Mouse (Mus musculus): ENCODE results near the gene Il17rd. TPM values are rescaled to one million over a fixed set of nuclear protein-coding genes. Genes with fewer than 3 reads are reported as not detected.
A peak's percentile ranks its signal among the peaks of the same experiment; 100 is the strongest.

The Il17rd gene
- polyA plus RNA-seq (2014; fragmentation: Nextera tagmentation; extraction: Ambion mirVana): 2.7 and 3.9 TPM in 2 replicates

DNA sequence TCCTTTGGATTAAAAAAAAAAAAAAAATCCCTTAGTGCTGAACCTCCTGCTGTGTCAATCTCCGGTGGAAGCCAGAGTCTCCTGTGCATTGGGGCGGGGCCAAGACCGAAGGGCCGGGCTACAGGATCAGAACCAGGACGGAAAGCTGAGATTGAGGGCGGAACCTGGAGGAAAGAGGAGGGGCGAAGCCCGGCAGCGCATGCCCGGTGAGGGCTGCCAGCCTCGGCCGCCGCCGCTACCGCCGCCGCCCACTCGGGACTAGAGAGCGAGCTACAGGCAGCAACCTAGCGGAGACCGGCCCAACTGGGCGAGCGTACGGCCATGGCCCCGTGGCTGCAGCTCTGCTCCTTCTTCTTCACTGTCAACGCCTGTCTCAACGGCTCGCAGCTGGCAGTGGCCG, at the start of gene Il17rd:
Il17rd (plus strand) TSS at position 159 of the 400 bp plus-strand sequence.
- Histone ChIP-seq H3K36me3 (ENCODE audit: insufficient read depth) (no peaks in the 10 kb centered on the region), H3K27ac (ENCODE audit: low read depth) (peak within 1 kb of the TSS; percentile 60), H3K4me3 (ENCODE audit: low read depth, low read length) (peak within 1 kb of the TSS; percentile 82), H3K27me3 (ENCODE audit: insufficient read depth, low read length) (peaks cover 5% of the 10 kb centered on the region; the same call in 1 of the 2 replicates), H3K9me3 (ENCODE audit: low read depth, low read length) (no peaks in the 10 kb centered on the region), H3K4me2 (peak within 1 kb of the TSS; percentile 97), H3K4me1 (ENCODE audit: insufficient read depth) (peaks cover 13% of the 10 kb centered on the region), H3K9ac (peak within 1 kb of the TSS; percentile 76)
- peak; percentile 94 for ATAC-seq (ENCODE audit: insufficient read depth)
- whole genome bisulfite sequencing: under 1% methylated on average over 29 of the region's 29 CpGs
- no peak for TF ChIP-seq CTCF (IDR thresholded peaks at IDR 0.05; ENCODE audit: low read depth)
- peak; percentile 95 for DNase-seq

- H3K4me3 ChIP-seq (ENCODE audit: low read depth, low read length): no peak overlapping the region
- ATAC-seq (ENCODE audit: insufficient read depth) (no peak), DNase-seq (no peak)
- H3K27me3 ChIP-seq (ENCODE audit: insufficient read depth, low read length): peaks cover 3% of the 10 kb centered on the region; the same call in 1 of the 2 replicates
- H3K4me1 ChIP-seq (ENCODE audit: insufficient read depth): no peaks in the 10 kb centered on the region
- H3K9ac ChIP-seq: no peak overlapping the region
- H3K9me3 ChIP-seq (ENCODE audit: low read depth, low read length): no peaks in the 10 kb centered on the region
- no peak overlapping the region for H3K4me2 ChIP-seq
- no peak overlapping the region for H3K27ac ChIP-seq (ENCODE audit: low read depth)
- WGBS: 77% methylated on average over 18 of the region's 18 CpGs
- TF ChIP-seq CTCF (IDR thresholded peaks at IDR 0.05; ENCODE audit: low read depth): no peak
- H3K36me3 ChIP-seq (ENCODE audit: insufficient read depth): no peaks in the 10 kb centered on the region
These were observed 47.1 kb upstream of the Il17rd start for GRCm38 (mm10) chr14:26991622-26992021.

GRCm38 (mm10) chr14:26993427-26993826, 45.3 kb upstream of the Il17rd start:
- DNase-seq (no peak), ATAC-seq (ENCODE audit: insufficient read depth) (no peak)
- no peak overlapping the region for H3K4me2 ChIP-seq
- WGBS: 49% methylated on average over 3 of the region's 3 CpGs
- no peak overlapping the region for H3K4me3 ChIP-seq (ENCODE audit: low read depth, low read length)
- no peaks in the 10 kb centered on the region for H3K4me1 ChIP-seq (ENCODE audit: insufficient read depth)
- TF ChIP-seq CTCF (IDR thresholded peaks at IDR 0.05; ENCODE audit: low read depth): no peak
- no peak overlapping the region for H3K9ac ChIP-seq
- no peaks in the 10 kb centered on the region for H3K9me3 ChIP-seq (ENCODE audit: low read depth, low read length)
- no peak overlapping the region; the same call in 1 of the 2 replicates for H3K27ac ChIP-seq (ENCODE audit: low read depth)
- peaks cover 3% of the 10 kb centered on the region; the same call in 1 of the 2 replicates for H3K27me3 ChIP-seq (ENCODE audit: insufficient read depth, low read length)
- H3K36me3 ChIP-seq (ENCODE audit: insufficient read depth): no peaks in the 10 kb centered on the region

DNA sequence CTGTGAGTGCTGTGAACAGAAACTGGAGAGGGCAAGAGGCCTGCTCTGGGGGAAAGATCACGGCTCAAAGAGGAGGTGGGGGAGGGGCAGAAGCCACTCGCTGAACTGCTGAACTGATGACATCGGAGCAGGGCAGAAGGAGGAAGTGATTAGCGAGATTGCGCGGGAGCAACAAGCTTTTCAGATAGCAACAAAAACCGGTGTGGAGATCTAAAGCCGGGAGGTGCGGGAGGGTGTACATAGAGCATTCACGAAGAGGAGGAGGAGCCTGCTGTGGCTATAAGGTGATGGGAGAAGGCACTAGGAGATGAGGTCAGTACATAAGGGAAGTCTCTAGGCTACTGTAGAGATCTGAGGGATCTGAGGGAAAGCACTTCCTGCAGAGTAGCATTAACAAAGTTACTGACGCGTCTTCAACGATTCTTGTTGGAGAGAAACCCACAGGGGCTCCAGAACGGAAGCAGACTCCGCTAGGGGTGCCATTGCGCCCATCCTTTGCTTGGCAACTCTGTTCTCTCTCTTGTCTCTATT, 44.5 kb upstream of the Il17rd start, which contains the start of gene Hesx1:
Hesx1 (plus strand) TSS at position 206 of the 531 bp plus-strand sequence.
- no peak within 1 kb of the TSS for H3K9ac ChIP-seq
- H3K4me3 ChIP-seq (ENCODE audit: low read depth, low read length): peak within 1 kb of the TSS; percentile 14
- ATAC-seq (ENCODE audit: insufficient read depth) (peak; percentile 71; the same call in 1 of the 2 replicates), DNase-seq (peak; percentile 67)
- TF ChIP-seq CTCF (IDR thresholded peaks at IDR 0.05; ENCODE audit: low read depth): peak; percentile 33; the same call in 1 of the 2 replicates
- H3K4me2 ChIP-seq: peak within 1 kb of the TSS; percentile 48
- H3K27me3 ChIP-seq (ENCODE audit: insufficient read depth, low read length): peaks cover 3% of the 10 kb centered on the region; the same call in 1 of the 2 replicates
- WGBS: 7% methylated on average over 16 of the region's 16 CpGs
- no peak within 1 kb of the TSS; the same call in 1 of the 2 replicates for H3K27ac ChIP-seq (ENCODE audit: low read depth)
- no peaks in the 10 kb centered on the region for H3K4me1 ChIP-seq (ENCODE audit: insufficient read depth)
- H3K9me3 ChIP-seq (ENCODE audit: low read depth, low read length): no peaks in the 10 kb centered on the region
- H3K36me3 ChIP-seq (ENCODE audit: insufficient read depth): no peaks in the 10 kb centered on the region

DNA sequence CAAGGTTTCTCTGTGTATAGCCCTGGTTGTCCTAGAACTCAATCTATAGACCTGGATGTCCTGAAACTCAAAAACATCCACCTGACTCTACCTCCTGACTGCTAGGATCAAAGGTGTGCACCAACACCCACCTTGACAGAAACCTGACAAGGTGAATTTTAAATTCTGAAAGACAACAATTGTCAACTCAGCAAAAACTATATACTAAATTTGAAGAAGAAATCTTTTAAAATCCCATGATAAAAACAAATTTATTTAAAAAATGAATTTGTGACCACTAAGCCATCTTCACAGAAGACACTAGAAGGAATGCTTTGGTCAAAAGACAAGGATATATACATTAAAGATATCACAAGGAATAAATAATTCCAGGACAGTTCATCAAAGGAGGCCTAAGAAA, 42.5 kb upstream of the Il17rd start:
- H3K4me2 ChIP-seq: no peak overlapping the region
- no peak overlapping the region for H3K27ac ChIP-seq (ENCODE audit: low read depth)
- peaks cover 14% of the 10 kb centered on the region; the same call in 1 of the 2 replicates for H3K27me3 ChIP-seq (ENCODE audit: insufficient read depth, low read length)
- ATAC-seq (ENCODE audit: insufficient read depth): no peak
- no peaks in the 10 kb centered on the region for H3K4me1 ChIP-seq (ENCODE audit: insufficient read depth)
- no peak overlapping the region for H3K9ac ChIP-seq
- no peak for TF ChIP-seq CTCF (IDR thresholded peaks at IDR 0.05; ENCODE audit: low read depth)
- no peaks in the 10 kb centered on the region for H3K36me3 ChIP-seq (ENCODE audit: insufficient read depth)
- DNase-seq: no peak
- H3K9me3 ChIP-seq (ENCODE audit: low read depth, low read length): no peaks in the 10 kb centered on the region
- no peak overlapping the region for H3K4me3 ChIP-seq (ENCODE audit: low read depth, low read length)

GRCm38 (mm10) chr14:27000386-27000785, 38.4 kb upstream of the Il17rd start:
- Histone ChIP-seq H3K9ac (no peak overlapping the region), H3K27me3 (ENCODE audit: insufficient read depth, low read length) (peaks cover 16% of the 10 kb centered on the region; the same call in 1 of the 2 replicates), H3K4me3 (ENCODE audit: low read depth, low read length) (no peak overlapping the region), H3K4me1 (ENCODE audit: insufficient read depth) (no peaks in the 10 kb centered on the region), H3K27ac (ENCODE audit: low read depth) (no peak overlapping the region), H3K4me2 (no peak overlapping the region), H3K9me3 (ENCODE audit: low read depth, low read length) (no peaks in the 10 kb centered on the region), H3K36me3 (ENCODE audit: insufficient read depth) (no peaks in the 10 kb centered on the region)
- WGBS: 3% methylated on average over 11 of the region's 11 CpGs
- ATAC-seq (ENCODE audit: insufficient read depth): no peak
- no peak for TF ChIP-seq CTCF (IDR thresholded peaks at IDR 0.05; ENCODE audit: low read depth)
- no peak for DNase-seq

GRCm38 (mm10) chr14:27004906-27005305, 33.8 kb upstream of the Il17rd start:
- WGBS: 56% methylated on average over 7 of the region's 7 CpGs
- Histone ChIP-seq H3K9ac (no peak overlapping the region), H3K4me3 (ENCODE audit: low read depth, low read length) (no peak overlapping the region), H3K27ac (ENCODE audit: low read depth) (no peak overlapping the region), H3K4me2 (no peak overlapping the region), H3K9me3 (ENCODE audit: low read depth, low read length) (no peaks in the 10 kb centered on the region), H3K27me3 (ENCODE audit: insufficient read depth, low read length) (peaks cover 16% of the 10 kb centered on the region; the same call in 1 of the 2 replicates), H3K4me1 (ENCODE audit: insufficient read depth) (no peaks in the 10 kb centered on the region), H3K36me3 (ENCODE audit: insufficient read depth) (no peaks in the 10 kb centered on the region)
- ATAC-seq (ENCODE audit: insufficient read depth) (no peak), DNase-seq (peak; percentile 57)
- no peak for TF ChIP-seq CTCF (IDR thresholded peaks at IDR 0.05; ENCODE audit: low read depth)
